Mouse (Mus musculus): Measurements from ENCODE around the gene Lrch3. TPM values are rescaled to one million over a fixed set of nuclear protein-coding genes. Genes with fewer than 3 reads are reported as not detected.
"Not testable (repeated sequence)": the region's sequence is repeated elsewhere in the genome, so short reads cannot be mapped to it uniquely, and the experiment has no call there.

Lrch3 gene
- polyA plus RNA-seq, 1 experiment from 2014 or later: 21.5 TPM

GRCm38 (mm10) chr16:33048686-33049085 lies 134.8 kb downstream of the Lrch3 start:
- no peak for DNase-seq (ENCODE audit: low spot score)

GRCm38 (mm10) chr16:33049809-33050208 lies 135.9 kb downstream of the Lrch3 start:
- no peak for DNase-seq (ENCODE audit: low spot score)

GRCm38 (mm10) chr16:33053141-33053540 lies 139.2 kb downstream of the Lrch3 start:
- DNase-seq (ENCODE audit: low spot score): no peak

- not testable (repeated sequence) for DNase-seq (ENCODE audit: low spot score)
These were observed 141.0 kb downstream of the Lrch3 start for GRCm38 (mm10) chr16:33054927-33055326.

GRCm38 (mm10) chr16:33055655-33056054 lies 141.8 kb downstream of the Lrch3 start:
- DNase-seq (ENCODE audit: low spot score): no peak

GRCm38 (mm10) chr16:33056095-33056785 lies 142.3 kb downstream of the Lrch3 start, which contains the start of the genes Iqcg and Rpl35a:
TSS of gene Iqcg (minus strand) at chr16:33056218.
TSS of gene Rpl35a (plus strand) at chr16:33056453.
- DNase-seq (ENCODE audit: low spot score): peak; percentile 91

GRCm38 (mm10) chr16:33056786-33057185 lies 142.9 kb downstream of the Lrch3 start:
- DNase-seq (ENCODE audit: low spot score): no peak

GRCm38 (mm10) chr16:33058033-33058432 lies 144.1 kb downstream of the Lrch3 start:
- DNase-seq (ENCODE audit: low spot score): no peak

GRCm38 (mm10) chr16:33058656-33059055 lies 144.8 kb downstream of the Lrch3 start:
- DNase-seq (ENCODE audit: low spot score): not testable (repeated sequence)

- no peak for DNase-seq (ENCODE audit: low spot score)
These were observed 145.6 kb downstream of the Lrch3 start for GRCm38 (mm10) chr16:33059471-33059870.

- no peak for DNase-seq (ENCODE audit: low spot score)
These were observed 147.0 kb downstream of the Lrch3 start for GRCm38 (mm10) chr16:33060926-33061325.

GRCm38 (mm10) chr16:33061400-33061799 lies 147.5 kb downstream of the Lrch3 start:
- DNase-seq (ENCODE audit: low spot score): no peak

- peak; percentile 55 for DNase-seq (ENCODE audit: low spot score)
These were observed 148.3 kb downstream of the Lrch3 start, which contains the start of gene Lmln for GRCm38 (mm10) chr16:33062024-33062681. TSS of gene Lmln (plus strand) at chr16:33062521.

- DNase-seq (ENCODE audit: low spot score): no peak
These were observed 148.8 kb downstream of the Lrch3 start for GRCm38 (mm10) chr16:33062682-33063131.

GRCm38 (mm10) chr16:33063267-33063666 lies 149.4 kb downstream of the Lrch3 start:
- DNase-seq (ENCODE audit: low spot score): no peak

- DNase-seq (ENCODE audit: low spot score): no peak
These were observed 150.7 kb downstream of the Lrch3 start for GRCm38 (mm10) chr16:33064636-33065035.

Other genes with a start within 250 kb of the Lrch3 start
- 0.24 and 0.56 TPM in 2 replicates for gene Muc4, start 178.2 kb upstream of the Lrch3 start, polyA plus RNA-seq (2015; fragmentation: Nextera tagmentation; extraction: Ambion mirVana)
- gene Muc20, start 116.7 kb upstream of the Lrch3 start, polyA plus RNA-seq (2015; fragmentation: Nextera tagmentation; extraction: Ambion mirVana): 0.10 and 0.13 TPM in 2 replicates
- gene Smbd1, start 103.6 kb upstream of the Lrch3 start, polyA plus RNA-seq (2015; fragmentation: Nextera tagmentation; extraction: Ambion mirVana): 0.29 TPM in 1 of 2 replicates, not detected in the other
- gene Fyttd1, start 36.6 kb upstream of the Lrch3 start, polyA plus RNA-seq (2015; fragmentation: Nextera tagmentation; extraction: Ambion mirVana): 82.7 and 84.2 TPM in 2 replicates
- gene Rubcn, start 36.3 kb upstream of the Lrch3 start, polyA plus RNA-seq (2015; fragmentation: Nextera tagmentation; extraction: Ambion mirVana): 9.9 and 10.0 TPM in 2 replicates
- gene Iqcg, start 142.1 kb downstream of the Lrch3 start, polyA plus RNA-seq (2015; fragmentation: Nextera tagmentation; extraction: Ambion mirVana): 1.4 and 1.6 TPM in 2 replicates
- gene Rpl35a, start 142.4 kb downstream of the Lrch3 start, polyA plus RNA-seq (2015; fragmentation: Nextera tagmentation; extraction: Ambion mirVana): 1,296 and 1,346 TPM in 2 replicates
- 0.76 and 0.88 TPM in 2 replicates for gene Lmln, start 148.4 kb downstream of the Lrch3 start, polyA plus RNA-seq (2015; fragmentation: Nextera tagmentation; extraction: Ambion mirVana)

Measured in thymus, postnatal 0 days (tissue).